Mouse (Mus musculus) neural tube, embryonic 10.5 days (tissue): ENCODE measurements around the gene Lef1.

Experiments
- DNase-seq: peaks from one replicate; pipeline ENCODE4 v3.0.0-alpha.2; 2017; ENCODE audit warnings: low spot score; ENCODE audit errors: extremely low spot score

Lef1 gene

DNA sequence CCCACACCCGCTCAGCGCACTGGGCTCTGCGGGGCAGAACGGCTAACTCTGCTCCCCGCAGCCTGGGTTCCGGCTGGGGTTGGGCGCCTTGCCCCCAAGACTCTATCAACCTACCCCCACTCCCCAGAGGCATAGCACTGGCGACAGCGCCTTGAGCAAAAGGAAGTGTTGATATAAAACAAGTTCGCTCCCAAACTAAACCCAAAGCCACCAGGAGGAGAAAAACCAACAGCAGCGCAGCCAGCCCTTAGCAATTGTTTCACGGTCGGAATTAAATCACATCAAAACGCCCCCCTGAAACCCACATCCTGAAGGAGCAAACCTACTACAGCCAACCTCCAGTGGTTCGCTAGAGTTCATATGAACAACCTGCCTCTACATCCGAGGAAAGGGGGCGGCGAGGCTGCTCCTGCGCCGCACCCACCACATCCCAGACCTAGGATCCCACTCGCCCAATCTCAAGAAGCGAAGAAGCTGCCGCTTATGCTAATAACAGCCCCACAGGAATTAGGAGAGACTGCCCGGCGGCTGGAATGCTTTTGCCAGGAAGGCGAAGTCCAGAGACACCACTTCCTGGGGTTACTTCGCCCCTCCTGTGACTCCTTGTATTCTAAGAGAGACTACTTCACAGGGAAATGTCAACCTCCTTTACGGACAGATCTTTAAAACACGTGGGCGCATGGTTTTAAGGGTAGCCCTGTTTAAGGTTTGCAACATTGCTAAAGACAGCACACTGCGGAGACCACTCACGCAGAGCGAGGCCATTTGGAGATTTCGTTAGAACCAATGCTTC is 2.8 kb upstream of the Lef1 start:
- peak; percentile 67 for DNase-seq

DNA sequence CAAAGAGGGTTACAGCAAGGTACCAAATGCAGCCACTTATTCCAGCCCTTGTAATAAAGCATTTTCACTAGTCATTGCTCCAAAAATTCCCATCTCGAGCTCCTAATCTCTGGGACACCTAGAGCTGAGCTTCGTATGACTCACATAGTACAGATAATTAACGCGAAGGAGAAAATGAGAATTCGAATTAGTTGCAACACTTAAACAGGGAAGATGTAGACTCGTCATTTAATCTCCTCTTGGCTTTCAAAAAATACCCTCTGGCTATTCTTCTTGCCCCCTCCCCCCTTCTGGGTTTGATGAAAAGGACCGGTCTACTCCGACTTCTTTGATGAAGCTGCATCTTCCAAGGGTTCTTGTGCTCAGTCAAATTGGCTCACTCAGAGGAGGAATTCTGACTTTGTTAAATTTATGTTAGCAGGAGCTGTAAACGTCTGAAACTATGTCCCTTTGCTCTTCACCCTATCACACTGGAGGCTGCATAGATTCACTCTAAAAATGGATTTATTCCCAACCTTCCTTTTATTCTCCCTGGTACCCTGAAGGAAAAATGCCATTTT is 2.1 kb upstream of the Lef1 start:
- DNase-seq = no peak

DNA sequence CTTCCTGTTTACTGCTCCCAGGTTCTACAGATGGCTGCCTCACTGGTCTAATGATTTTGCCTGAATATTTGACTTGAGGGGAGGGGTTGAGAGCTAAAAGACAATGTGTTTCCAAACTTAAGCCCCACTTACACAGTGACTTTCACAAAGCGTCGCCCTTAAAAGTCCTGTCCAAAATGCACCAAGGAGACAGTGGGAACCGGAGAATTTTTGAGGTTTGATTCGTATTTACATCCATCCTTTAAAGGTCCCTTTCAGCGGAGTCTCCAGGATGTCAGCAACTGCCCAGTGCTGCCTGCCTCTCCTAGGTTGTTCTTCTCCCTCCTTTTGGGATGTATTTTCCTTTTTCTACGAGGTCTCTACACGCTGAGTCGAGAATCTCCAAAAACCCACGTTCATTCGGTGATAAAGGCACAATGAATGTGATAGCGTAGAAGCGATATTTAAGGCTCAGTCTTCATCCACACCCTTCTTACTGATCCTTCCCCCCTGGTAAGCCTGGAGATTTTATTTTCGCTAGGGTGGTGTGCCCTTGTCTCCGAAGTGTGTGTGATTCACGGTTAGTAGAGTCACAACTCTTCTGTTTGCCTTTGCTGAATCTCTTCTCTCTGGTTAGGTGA is 1.1 kb upstream of the Lef1 start:
- DNase-seq = peak; percentile 45

DNA sequence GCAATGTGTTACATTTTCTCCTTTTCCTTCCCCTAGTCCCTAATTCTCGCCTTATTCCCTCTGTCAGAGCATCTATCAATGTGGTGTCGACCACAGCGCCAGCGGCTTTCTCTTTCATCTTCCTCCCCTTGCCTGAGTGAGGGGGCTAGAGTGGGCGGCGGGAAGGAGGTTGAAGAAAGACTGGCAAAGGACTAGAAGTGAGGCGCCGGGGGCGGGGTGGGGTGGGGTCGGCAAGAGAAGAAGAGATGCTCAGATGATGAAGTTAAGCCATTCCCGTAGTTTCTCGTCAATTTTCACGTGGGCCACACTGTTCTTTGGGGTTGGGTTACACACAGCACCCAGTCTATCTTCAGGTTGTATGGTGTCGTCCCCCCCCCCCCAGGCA is 593 bp upstream of the Lef1 start:
- DNase-seq = no peak

DNA sequence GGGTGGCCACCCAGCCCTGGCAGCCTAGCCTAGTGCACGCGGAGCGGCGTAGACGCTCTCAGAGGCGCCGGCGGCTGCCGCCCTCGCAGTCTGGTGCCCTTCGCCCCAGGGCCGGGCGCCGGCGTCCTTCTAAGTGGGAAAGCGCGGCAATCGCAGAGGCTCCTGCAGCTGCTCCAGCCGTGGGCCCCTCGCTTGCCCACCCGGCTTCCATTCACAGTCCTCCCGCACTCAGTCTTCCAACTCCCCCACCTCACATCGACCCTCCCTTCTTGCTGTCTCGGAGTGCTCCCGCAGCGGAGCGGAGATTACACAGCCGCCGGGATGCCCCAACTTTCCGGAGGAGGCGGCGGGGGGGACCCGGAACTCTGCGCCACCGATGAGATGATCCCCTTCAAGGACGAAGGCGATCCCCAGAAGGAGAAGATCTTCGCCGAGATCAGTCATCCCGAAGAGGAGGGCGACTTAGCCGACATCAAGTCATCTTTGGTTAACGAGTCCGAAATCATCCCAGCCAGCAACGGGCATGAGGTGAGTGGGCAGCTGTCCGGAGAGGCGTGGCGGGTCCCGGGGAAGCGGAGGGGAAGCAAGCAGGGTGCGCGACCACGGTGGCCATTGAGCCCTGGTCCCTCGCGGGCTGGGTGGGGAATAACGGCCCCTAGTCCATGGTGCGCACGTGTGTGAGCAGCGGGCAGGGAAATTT is 1.0 kb downstream of the Lef1 start:
- DNase-seq = peak; percentile 79

DNA sequence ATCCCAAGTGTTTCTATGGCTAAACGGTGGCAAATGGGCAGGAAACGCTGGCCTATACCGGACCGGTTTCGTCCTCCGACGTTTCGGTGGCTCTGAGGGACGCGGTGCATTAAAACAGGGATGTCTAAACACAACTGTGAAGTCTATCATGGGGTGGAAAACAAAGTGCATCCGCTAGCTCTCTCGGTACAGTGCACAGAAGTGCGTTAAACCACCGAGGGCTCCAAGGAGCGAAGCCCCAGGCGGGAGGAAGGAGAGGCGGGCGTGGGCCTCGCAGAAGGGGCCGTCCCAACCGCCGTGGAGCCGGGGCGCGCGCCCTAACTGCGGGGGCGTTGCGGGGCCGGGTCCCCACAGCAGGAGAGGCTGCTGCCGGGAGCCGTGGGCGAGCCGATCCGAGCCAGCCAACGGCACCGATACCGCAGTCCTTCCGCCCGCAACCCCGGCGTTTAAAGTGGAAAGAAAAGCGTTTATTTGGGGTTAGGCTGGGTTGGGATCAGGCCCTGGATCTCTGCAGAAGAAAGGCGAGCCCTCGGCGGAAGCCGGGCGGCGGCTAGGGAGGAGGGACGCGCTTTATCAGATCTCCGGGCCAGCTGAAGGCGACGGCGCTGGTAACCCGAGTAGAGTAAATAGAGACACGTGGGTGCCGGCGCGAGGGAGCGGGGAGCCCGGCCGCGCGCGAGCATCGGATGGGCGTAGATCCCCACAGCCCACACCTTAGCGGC is 1.7 kb downstream of the Lef1 start:
- DNase-seq = no peak

DNA sequence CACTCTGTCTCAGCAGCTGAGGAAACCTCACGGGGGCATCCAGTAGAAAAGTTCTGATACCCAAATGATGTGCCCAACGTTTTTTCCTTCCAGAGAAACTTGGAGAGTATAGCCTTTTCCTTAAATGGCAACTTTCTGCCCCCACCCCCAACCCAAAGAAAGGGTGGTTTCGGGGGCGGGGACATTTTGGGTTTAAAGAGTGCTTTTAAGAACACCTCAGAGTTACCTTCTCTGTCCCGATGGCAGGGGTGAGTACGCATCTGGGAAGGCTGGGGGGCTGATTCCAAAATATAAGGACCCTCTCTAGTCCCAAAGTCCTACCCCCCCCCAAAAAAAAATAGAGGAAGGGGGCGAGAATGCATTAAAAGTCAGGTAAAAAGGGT is 2.3 kb downstream of the Lef1 start:
- no peak for DNase-seq

DNA sequence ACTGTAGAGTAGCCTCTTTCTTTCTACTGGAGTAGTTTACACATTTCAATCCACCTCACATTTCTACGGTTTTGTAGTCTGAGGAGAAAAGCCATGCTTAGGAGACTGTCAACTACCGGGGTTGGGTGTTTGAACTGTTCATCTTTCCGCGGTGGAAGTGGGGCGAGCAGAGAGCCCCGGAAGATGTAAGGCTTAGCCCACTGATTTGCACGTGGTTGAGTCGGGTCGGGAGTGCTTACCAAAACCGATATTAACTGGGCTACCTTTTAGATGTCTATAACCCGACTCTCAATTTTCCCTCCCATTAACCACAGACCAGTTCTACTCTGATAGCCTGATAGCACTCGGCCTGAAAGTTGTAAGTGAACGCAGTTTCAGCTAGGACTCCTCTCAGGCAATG is 2.8 kb downstream of the Lef1 start:
- no peak for DNase-seq

DNA sequence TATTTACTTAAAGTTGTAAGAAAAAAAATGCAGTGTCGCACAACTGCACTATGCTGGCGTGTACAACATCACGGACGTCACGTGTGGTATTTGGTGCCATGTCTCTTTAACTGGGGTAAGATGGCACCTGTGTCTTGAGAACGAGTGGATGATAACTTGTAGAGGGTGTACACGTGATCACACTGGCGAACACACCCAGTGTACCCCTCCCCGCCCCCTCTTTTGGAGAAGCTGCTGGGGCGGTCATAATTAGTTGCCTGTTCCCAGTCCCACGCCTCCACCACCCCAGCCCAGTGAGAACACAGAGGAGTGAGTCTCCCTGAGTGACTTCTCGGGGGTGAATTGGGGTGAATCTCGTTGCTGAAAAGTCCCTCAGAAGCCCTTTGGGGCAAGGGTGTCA is 5.8 kb downstream of the Lef1 start:
- DNase-seq = no peak

DNA sequence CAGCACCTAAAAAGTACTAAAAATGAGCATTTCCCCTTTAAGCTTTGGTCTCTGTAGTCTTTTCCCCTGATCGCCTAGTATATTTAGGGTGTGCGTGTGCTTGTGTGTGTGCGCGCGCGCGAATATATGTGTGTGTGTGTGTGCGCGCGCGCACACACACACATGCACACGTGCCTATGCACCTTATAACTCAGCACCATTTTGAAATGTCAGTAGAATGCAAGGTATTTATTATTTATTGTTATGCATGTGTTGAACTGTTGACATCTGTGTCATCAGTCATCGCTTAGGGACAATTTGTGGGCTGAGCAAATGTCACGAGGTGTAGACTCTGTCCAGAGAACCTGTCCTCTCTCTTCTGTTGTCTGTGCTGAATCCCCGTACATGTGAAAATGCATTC is 7.1 kb downstream of the Lef1 start:
- no peak for DNase-seq

DNA sequence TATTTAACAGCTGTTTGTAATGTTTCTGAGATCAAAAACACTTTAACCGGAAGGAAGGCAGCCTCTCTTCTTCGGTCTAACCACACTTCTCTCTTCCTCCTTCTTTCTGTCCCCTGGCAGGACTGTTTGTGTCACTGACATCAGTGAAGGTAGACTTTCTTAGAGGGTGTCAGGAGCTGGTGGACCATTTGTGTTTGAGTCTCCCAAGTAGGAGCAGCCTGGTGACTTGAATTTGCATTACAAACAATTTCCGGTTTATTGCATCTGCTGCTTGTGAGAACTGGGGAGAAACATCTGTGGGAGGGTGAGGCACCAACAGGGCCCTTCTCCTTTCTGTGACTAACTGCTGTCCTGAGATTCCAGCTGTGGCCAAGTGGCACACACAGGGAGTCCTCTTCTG is 7.6 kb downstream of the Lef1 start:
- no peak for DNase-seq

DNA sequence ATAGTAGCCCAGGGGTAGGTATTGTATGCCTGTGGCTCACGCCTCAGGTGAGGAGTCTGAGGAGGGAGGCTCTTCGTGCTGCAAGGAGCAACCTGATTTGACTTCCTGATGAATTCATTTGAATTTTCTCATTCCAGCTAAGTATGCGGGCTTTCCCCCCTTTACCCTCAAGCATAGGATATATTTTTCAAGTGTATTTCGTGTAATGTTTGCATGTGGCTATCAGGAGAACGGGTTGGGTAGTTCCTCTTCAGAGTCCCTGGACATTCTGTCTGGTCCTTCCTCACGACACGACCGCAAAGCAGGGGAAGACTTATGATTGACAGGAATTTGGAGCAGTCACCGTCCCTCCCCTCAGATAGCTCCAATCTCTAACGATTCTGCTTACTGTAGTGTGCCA is 9.2 kb downstream of the Lef1 start:
- DNase-seq = no peak

DNA sequence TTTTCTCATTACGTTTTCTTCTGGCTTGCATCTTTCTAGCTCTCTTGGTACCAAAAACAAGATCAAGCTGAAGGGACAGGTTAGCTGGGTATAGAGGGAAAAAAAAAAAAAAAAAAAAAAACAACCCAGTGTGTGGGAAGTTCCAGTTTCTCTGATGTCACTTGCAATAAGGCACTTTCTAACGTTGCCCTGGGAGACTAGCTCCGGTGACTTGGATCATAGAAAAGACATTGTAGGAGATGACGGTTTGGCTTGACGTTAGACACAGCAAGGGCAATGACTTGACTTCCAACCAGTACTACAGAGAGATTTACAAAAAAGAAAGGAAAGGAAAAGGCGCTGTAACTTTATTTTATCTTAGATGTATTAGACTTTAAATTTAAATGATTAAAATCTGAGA is 13.2 kb downstream of the Lef1 start:
- DNase-seq = no peak

DNA sequence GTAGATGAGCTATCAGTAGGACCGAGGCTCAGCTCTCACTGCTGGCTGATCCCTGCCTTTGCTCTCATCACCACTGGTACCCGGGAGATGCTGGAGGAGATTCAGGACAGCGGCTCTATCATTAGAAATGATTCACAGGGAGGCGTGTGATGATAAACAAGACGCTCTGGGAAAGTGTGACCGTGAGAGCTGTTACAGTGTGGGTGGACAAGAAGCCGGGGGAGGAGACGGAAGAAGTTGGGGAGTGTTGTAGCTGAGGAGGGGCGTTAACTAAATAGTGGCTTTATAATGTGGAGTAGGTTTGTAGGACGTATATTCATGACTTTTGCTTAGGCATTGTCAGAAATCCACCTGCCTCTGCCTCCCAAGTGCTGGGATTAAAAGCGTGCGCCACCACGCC is 15.6 kb downstream of the Lef1 start:
- no peak for DNase-seq

DNA sequence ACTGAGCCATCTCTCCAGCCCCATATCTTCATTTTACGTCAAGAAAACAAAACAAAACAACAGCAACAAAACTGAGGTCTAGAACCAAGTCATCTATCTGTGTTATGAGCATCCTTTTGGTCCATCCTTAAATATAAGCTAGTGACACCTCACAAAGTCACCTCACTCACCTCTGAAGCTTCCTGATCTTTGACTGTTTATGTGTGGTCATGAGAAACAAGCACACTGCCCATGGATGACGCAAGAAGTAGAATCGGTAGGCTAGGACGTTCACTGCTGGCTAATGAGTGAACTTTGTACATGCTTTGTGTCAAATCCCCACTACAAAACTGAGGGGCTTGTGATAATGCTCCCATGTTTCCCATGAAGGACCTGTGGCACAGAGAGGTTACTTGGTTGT is 16.2 kb downstream of the Lef1 start:
- DNase-seq = no peak

DNA sequence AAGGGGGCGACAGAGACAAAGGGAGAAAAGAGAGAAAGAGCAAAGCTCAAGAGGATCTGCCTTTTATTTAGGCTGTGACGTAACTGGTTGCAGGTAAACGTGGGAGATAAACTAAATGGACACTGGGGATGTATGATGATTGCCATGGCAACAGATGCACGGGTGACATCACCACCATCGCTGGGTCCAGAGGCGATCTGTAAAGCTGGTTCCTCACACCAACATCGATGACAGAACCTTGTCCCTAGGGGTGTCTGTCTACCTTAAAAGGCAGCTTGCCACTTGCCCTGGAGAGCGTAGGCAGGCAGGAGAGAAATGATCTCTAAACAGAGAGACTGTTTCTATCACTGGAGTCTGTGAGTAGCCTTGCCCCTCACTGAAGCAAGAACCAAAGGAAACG is 23.7 kb downstream of the Lef1 start:
- no peak for DNase-seq

DNA sequence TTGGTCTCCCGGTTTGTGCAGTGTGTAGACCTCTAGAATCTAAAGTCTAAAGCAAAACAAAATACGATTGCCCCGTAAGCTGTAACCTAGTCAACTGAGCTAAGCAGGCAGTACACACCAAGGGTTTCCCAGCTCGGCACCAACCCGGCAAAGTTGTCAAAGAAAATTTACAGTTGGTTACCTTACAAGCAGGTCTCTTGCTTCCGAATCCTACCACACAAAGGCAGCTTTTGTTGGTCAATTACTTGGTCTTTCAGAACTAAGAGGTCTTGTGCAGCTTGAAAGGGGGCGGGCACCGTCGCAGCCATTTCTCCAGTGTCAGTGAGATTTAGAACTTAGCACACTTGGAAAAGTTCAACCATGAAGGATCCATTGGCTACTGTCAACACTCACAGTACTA is 25.2 kb downstream of the Lef1 start:
- no peak for DNase-seq

DNA sequence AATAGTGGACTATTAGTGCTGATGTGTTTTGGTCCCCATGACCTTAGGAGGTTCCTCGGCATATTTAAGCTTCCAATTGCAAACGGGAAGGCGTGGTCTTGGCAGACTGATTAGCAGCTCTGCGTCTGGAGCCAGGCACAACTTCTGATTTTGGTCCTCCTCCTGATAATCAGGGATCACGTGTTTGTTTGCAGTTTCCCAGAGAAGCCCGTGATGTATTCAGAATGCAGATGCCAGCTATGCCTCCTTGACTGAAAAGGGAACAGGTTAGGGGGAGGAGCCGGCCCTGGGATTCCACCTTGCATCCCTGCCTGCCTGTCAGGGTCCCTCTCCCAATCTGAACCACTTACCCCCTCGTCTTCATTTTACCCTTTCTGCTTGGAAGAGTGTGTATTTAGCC is 26.2 kb downstream of the Lef1 start:
- DNase-seq = no peak

DNA sequence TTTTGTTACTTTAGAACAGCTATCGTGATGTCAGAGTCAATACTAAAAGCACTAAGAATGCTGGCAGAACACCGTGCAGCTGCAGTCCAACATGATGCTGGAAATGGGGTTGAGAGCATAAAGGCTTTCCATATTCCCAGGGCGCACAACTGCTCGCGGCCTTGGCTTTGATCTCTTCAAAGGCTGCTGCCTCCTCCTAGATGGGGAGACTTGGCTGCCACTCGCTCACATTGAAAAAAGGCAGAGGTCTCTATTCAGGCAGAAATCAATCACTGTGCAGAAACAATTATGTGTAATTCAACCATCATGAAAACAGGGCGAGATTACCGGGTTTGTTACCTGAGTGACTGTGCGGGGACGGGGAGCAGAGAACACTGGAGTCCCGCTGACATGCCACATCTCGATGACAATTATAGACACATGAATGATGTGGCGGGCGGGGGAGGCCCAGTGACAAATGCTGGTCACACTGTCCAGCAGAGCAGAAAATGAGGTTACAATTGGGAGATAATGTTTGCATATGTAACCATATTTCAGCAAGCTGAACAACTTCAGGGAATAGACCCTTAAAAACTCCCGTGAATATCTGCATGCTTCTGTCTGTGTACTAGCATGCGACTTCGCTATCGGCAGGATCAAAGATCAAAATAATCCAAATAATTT is 27.0 kb downstream of the Lef1 start:
- DNase-seq = peak; percentile 54

DNA sequence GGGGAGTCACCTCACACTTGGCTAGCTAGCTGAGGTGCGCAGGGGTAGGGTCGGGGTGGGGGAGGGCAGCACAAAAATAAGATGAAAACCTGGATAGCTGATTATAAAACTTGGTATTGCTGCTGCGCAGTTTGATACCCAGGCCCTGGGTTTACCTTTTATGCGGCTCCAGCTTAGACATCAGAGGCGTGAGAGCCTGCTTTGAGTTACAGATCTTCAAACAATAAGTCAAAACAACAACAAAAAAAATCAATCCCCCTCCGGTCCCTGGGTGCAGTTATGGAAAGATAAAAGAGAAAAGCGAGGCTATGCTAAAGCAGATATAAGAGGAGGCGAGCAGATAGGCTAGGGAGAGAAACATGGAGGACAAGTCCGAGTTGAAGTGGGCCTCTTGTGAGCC is 28.0 kb downstream of the Lef1 start:
- DNase-seq = no peak

DNA sequence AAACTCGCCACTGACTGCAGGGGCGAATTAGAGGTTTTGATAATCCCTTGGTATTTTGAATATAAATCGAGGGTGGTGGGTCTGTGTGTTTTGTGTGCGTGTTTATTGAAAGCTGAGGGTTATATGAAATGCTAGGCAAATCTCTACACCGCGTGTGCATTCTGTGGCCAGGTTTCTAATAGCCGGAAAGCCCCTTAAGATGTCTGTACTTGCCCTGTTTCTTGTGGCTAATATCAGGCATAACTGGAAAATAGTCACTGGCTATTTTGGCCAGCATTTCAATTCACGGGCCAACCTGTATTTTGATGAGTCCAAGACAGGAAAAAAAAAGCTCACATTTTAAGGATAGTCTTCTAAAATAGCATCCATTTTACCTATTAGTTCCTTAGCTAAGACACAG is 28.5 kb downstream of the Lef1 start:
- DNase-seq = no peak
